Mouse (Mus musculus) liver, postnatal 0 days (tissue): ENCODE data around the gene Adora1. TPM values are rescaled to one million over a fixed set of nuclear protein-coding genes. Genes with fewer than 3 reads are reported as not detected.
A peak's percentile ranks its signal among the peaks of the same experiment; 100 is the strongest.

Experiments
- ATAC-seq: fragments of 200-750 bp; cut with Nextera tagmentation; 2 replicates; pipeline ENCODE4 v1.8.0; 2017; ENCODE audit warnings: mild to moderate bottlenecking, moderate library complexity
- DNase-seq: peaks from one replicate; pipeline ENCODE4 v3.0.0-alpha.2; 2016
- H3K27ac ChIP-seq: fragments of 300-500 bp; sonication (generic); 2 replicates; pipeline ENCODE4 v1.5.1; 2014; ENCODE audit warnings: antibody characterized with exemption, moderate library complexity, mild to moderate bottlenecking, low read depth
- H3K27me3 ChIP-seq: fragments of 300-500 bp; sonication (generic); 2 replicates; pipeline ENCODE4 v1.6.1; 2014; ENCODE audit warnings: low read length, control low read depth, mixed read lengths; ENCODE audit not compliant: insufficient read depth
- H3K36me3 ChIP-seq: fragments of 300-500 bp; sonication (generic); replicated peaks from 2 replicates; pipeline ENCODE4 v1.6.1; 2014; ENCODE audit warnings: mild to moderate bottlenecking, control low read depth, low read length, moderate library complexity, mixed read lengths; ENCODE audit not compliant: insufficient read depth
- H3K4me1 ChIP-seq: fragments of 300-500 bp; sonication (generic); 2 replicates; pipeline ENCODE4 v1.6.1; 2014; ENCODE audit warnings: antibody characterized with exemption, mild to moderate bottlenecking, control low read depth; ENCODE audit not compliant: insufficient read depth
- H3K4me2 ChIP-seq: fragments of 300-500 bp; sonication (generic); 2 replicates; pipeline ENCODE4 v1.6.1; 2014; ENCODE audit warnings: low read depth, mild to moderate bottlenecking, low read length, moderate library complexity, mixed read lengths
- H3K4me3 ChIP-seq: fragments of 300-500 bp; sonication (generic); 2 replicates; pipeline ENCODE4 v1.5.1; 2014; ENCODE audit warnings: low read depth, low read length
- H3K9ac ChIP-seq: fragments of 300-500 bp; sonication (generic); replicated peaks from 2 replicates; pipeline ENCODE4 v1.6.1; 2014; ENCODE audit warnings: mild to moderate bottlenecking, moderate library complexity
- H3K9me3 ChIP-seq: fragments of 300-500 bp; sonication (generic); 2 replicates; pipeline ENCODE4 v1.6.1; 2016; ENCODE audit warnings: mild to moderate bottlenecking, control low read depth, low read length, mixed read lengths
- CTCF ChIP-seq: sonication (generic); IDR thresholded peaks from 2 replicates; pipeline ENCODE4 v1.5.1; 2016; ENCODE audit warnings: antibody characterized with exemption, low read depth
- EP300 ChIP-seq: IDR thresholded peaks from 2 replicates; pipeline ENCODE4 v1.6.1; 2016; ENCODE audit warnings: antibody characterized with exemption, low read depth, mild to moderate bottlenecking
- WGBS: fragments of 180-500 bp; shearing (Covaris S2); extraction: QIAGEN DNeasy Blood & Tissue Kit; methylation state at CpG from one replicate; pipeline ENCODE4 v1.1.7; 2014; ENCODE audit not compliant: insufficient replicate concordance; 5-methylcytosine and 5-hydroxymethylcytosine counted together
- polyA plus RNA-seq: library from polyadenylated mRNA; unstranded; fragments of >200 nt; fragmentation: Nextera tagmentation; extraction: Ambion mirVana; gene quantifications from 2 replicates; pipeline ENCODE4 v1.2.1, GENCODE M21; 2015

Adora1 gene
- polyA plus RNA-seq, 1 experiment from 2014 or later = 8.3 TPM

DNA sequence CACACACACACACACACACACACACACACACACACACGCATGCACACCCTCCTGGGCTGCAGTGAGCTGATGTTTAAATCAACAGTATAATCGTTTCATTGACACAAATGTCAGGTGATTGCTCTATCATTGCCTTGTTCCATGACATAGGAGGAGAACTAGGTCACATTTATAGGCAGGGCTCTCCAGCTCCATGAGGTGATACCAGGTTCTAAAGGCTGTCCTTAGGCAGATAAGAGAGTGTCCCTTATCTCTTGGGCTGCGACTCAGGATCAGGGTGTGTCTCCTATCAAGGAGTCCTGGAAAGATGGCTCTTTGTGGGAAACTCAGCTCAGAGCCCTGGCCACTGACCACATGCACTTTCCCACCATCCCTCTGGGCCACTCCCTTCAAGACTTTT, 66.7 kb downstream of the Adora1 start:
- Histone ChIP-seq H3K27ac (no peak overlapping the region), H3K9ac (no peak overlapping the region), H3K4me3 (no peak overlapping the region), H3K4me1 (peaks cover 8% of the 10 kb centered on the region), H3K9me3 (no peaks in the 10 kb centered on the region), H3K36me3 (no peaks in the 10 kb centered on the region), H3K27me3 (no peaks in the 10 kb centered on the region), H3K4me2 (no peak overlapping the region)
- DNase-seq (no peak), ATAC-seq (no peak)
- 42% methylated on average over 3 of the region's 3 CpGs for WGBS
- TF ChIP-seq CTCF (no peak), EP300 (no peak)

DNA sequence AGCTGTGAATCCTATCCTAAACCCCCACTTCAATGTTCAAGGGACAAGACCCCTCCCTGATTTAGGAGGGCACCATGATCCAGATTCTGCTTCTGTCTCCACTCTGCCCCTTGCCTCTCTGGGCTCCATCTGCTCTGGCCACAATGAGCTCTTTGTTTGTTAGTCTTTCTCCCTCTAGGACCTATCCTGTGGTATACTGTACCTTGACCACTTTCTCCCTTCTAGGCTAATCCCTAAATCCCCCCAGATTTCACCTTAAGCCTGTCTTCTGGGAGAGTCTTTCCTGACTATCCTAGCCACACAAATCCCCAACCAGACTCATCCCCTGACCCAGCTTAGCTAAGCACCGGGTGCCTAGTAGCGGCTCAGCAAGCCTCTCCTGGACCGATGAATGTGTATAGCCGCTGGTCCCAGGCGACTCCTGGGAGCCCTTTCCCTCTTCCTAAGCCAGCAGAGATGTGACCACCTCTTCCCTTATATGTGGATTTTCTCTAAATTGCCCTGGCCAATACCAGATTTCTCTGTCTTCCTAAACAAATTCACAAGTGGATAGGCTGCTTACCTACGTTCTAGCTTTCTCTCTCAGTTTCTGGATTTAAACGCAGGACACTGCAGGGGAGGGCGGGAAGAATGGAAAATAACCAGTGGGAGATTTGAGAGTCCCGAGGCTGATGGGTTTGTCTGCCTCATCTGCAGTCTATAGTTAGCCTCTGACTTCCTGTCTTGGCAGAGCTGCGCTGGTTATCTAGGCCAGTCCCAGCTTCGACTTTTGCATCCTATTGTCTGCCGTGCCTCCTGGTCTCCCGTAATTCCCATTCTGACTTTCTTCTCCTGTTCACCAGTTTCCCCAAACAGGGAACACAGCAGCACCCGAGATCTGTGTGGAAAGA, 67.6 kb downstream of the Adora1 start:
- 51% methylated on average over 14 of the region's 14 CpGs for WGBS
- Histone ChIP-seq H3K9me3 (no peaks in the 10 kb centered on the region), H3K4me1 (peaks cover 8% of the 10 kb centered on the region), H3K36me3 (no peaks in the 10 kb centered on the region), H3K4me3 (no peak overlapping the region), H3K9ac (no peak overlapping the region), H3K27me3 (no peaks in the 10 kb centered on the region), H3K27ac (no peak overlapping the region), H3K4me2 (no peak overlapping the region)
- no peak for ATAC-seq
- TF ChIP-seq EP300 (no peak), CTCF (no peak)
- no peak for DNase-seq

DNA sequence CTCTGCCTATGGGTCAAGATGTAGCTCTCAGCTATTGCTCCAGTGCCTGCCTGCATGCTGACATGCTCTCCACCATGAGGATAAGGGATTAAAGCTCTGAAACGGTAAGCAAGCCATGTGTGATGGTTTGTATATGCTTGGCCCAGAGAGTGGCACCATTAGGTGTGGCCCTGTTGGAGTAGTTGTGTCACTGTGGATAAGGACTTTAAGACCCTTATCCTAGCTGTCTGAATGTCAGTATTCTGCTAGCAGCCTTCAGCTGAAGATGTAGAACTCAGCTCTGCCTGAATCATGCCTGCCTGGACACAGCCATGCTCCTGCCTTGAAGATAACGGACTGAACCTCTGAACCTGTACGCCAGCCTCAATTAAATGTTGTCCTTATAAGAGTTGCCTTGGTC, 68.7 kb downstream of the Adora1 start:
- Histone ChIP-seq H3K4me1 (peaks cover 8% of the 10 kb centered on the region), H3K27ac (no peak overlapping the region), H3K9ac (no peak overlapping the region), H3K27me3 (no peaks in the 10 kb centered on the region), H3K4me3 (no peak overlapping the region), H3K9me3 (no peaks in the 10 kb centered on the region), H3K4me2 (no peak overlapping the region), H3K36me3 (no peaks in the 10 kb centered on the region)
- ATAC-seq (no peak), DNase-seq (no peak)
- TF ChIP-seq EP300 (no peak), CTCF (no peak)
- 84% methylated on average over 3 of the region's 3 CpGs for WGBS

DNA sequence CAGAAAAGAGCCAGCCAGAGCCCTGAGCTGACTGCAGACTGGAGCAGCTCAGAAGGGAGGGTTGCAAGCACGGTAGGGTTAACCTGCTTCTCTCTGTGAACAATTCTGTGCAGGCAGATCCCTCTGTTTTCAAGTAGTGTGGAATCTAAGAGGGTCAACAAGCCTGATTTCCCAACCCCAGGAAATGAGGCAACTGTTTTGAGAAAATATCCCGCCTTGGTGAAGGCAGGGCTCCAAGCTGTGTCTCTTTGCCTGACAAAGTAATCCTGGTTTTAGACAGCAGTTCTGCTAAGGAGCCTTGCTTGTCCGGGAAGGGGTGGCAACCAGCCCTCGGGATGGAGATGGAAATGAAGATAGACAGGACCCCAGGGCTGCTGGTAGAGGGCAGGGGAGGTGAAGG, 70.8 kb downstream of the Adora1 start:
- no peak overlapping the region for H3K4me3 ChIP-seq
- H3K9me3 ChIP-seq = no peaks in the 10 kb centered on the region
- no peak for TF ChIP-seq EP300
- TF ChIP-seq CTCF = no peak
- H3K9ac ChIP-seq = no peak overlapping the region
- no peak for ATAC-seq
- peaks cover 8% of the 10 kb centered on the region for H3K4me1 ChIP-seq
- 0 out of 2 replicates have a peak overlapping the region, but pooled peaks have one; percentile 22 for H3K27ac ChIP-seq
- DNase-seq = no peak
- WGBS = 53% methylated on average over 4 of the region's 4 CpGs
- H3K27me3 ChIP-seq = no peaks in the 10 kb centered on the region
- H3K4me2 ChIP-seq = no peak overlapping the region
- no peaks in the 10 kb centered on the region for H3K36me3 ChIP-seq

DNA sequence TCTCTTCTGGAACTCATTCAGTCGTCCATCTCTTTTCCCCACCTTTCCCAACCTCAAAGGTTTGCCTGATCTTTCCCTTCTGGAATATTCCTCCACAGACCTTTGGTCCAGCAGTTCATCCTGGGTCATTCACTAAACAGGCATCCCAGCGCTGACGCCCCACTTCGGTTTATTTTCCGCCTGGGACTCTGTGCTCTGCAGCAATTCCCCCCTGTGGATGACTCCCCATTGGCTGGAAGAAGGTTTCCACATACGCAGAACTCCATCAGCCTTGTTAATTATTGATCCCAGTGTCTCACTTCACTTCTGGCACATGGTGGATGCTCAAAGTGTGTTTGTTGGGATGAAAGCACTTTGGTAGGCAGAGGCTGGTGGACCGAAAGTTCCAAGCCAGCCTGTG, 71.8 kb downstream of the Adora1 start:
- no peaks in the 10 kb centered on the region for H3K36me3 ChIP-seq
- 56% methylated on average over 7 of the region's 7 CpGs for WGBS
- no peak overlapping the region for H3K4me2 ChIP-seq
- DNase-seq = peak; percentile 60
- H3K9ac ChIP-seq = no peak overlapping the region
- no peaks in the 10 kb centered on the region for H3K9me3 ChIP-seq
- no peak overlapping the region for H3K4me3 ChIP-seq
- H3K27ac ChIP-seq = 0 out of 2 replicates have a peak overlapping the region, but pooled peaks have one; percentile 22
- H3K27me3 ChIP-seq = no peaks in the 10 kb centered on the region
- peaks cover 8% of the 10 kb centered on the region for H3K4me1 ChIP-seq
- peak; percentile 98 for ATAC-seq
- TF ChIP-seq CTCF (no peak), EP300 (no peak)

DNA sequence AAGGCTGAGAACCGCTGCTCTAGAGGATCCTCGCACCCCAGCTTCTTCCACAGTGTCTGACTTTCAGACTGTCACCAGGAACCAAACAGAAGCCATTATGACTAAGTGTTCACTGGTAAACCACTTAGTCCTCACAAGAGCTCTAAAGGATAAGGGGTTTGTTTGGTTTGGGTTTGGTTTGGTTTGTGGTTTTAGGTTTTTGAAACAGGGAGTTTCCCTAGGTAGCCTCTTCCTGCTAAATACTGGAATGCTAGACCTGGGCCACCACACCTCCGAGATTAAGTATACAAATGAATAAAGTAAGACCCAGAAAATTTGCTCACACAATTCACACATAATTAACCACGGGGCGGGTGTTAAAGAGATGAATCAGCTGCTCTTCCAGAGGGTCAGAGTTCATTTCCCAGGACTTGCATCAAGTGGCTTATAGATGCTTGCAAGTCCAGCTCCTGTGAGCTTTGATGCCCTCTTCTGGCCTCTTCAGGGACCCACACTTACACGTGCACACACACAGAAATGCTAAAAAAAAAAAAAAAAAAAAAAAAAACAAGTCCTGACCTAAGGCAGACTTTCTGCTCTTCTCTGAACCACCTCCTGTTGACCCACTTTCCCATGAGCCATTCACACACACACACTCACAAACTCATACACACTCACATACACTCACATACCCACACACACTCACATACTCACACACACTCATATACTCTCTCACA, 72.6 kb downstream of the Adora1 start:
- Histone ChIP-seq H3K36me3 (no peaks in the 10 kb centered on the region), H3K4me1 (peaks cover 8% of the 10 kb centered on the region), H3K4me2 (no peak overlapping the region), H3K4me3 (no peak overlapping the region), H3K27ac (no peak overlapping the region), H3K9ac (no peak overlapping the region), H3K9me3 (no peaks in the 10 kb centered on the region), H3K27me3 (no peaks in the 10 kb centered on the region)
- TF ChIP-seq CTCF (no peak), EP300 (no peak)
- 69% methylated on average over 6 of the region's 6 CpGs for WGBS
- ATAC-seq (no peak), DNase-seq (no peak)
